Mouse (Mus musculus) Muller cell, postnatal 12 days (primary cell): Measurements from ENCODE around the gene Lrrc57.
"Not testable (repeated sequence)": the region's sequence is repeated elsewhere in the genome, so short reads cannot be mapped to it uniquely, and the experiment has no call there.

Experiments
- DNase-seq: peaks from one replicate; pipeline ENCODE4 v3.0.0-alpha.2; 2015; ENCODE audit errors: inconsistent ontology term

Gene Lrrc57

DNA sequence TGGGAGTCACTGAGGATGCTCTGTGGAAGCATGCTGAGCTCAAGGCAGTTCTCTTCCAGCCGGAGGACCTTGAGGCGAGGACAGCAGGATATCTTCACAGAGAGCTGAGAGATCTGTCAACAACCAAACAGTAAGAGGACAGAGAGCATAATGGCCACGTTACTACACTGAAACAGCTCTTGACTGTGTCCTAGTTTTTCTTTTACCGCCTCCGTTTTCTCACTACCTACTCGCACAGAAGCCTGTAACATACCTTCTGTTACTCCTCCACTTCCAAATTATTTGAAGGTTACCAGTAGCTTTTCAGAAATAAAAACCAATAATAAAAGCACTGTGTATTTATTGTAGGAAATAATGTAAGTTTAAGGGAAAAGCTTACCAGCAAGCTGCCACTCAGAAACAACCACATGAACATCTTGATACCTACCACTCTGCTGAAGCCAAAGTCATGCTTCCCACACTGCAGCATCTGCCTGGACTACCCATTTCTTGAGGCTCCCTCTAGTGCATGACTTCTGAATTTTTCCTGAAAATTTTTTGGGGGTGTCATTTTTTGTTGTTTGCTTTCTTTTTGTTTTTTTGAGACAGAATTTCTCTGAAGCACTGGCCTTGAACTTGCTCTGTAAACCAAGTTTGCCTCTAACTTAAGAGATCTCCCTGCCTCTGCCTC is 3.2 kb downstream of the Lrrc57 start:
- no peak for DNase-seq

- no peak for DNase-seq
Observed at GRCm38 (mm10) chr2:120599506-120599905, 9.8 kb downstream of the Lrrc57 start.

- DNase-seq: no peak
Observed at GRCm38 (mm10) chr2:120597734-120598133, 11.6 kb downstream of the Lrrc57 start.

GRCm38 (mm10) chr2:120592227-120592626 is 17.1 kb downstream of the Lrrc57 start:
- no peak for DNase-seq

DNA sequence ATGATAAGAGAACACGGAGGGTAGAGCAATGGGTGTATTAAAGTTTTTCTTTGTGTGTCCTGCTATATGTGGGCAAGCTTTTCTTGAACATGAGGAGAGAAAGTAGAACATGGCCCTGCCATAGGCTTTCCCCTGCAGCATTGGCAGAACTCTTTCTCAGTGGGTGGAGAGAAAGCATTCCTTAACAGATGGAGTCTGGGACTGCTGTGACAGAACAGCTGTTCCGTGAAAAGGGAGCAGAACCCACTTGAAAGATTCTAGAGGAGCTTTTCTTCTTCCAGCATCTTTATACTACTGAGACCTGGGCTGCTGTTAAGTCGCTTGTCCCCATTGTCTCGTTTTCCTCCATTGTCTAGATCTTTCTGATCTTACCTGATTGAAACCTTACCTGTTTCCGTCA is 19.6 kb downstream of the Lrrc57 start:
- no peak for DNase-seq

GRCm38 (mm10) chr2:120578286-120578685 is 31.0 kb downstream of the Lrrc57 start:
- no peak for DNase-seq

GRCm38 (mm10) chr2:120577799-120578198 is 31.5 kb downstream of the Lrrc57 start:
- no peak for DNase-seq

DNA sequence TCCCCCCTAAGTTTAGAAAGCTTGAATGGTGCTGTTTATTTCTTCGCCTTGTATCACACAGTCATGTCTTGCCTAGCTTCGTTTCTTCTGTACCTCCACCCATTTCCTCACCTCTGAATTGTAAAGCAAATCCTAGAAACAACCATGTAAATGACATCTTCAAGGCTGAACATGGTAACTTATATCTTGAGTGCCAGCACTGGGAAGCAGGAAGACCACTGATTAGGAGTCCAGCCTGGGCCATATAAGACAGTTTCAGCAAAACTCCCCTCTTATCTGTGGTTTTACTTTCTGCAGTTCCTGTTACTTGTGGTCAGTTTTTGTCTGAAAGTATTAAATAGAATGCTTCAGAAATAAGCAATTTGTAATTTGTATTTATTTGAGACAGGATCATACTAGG is 33.3 kb downstream of the Lrrc57 start:
- no peak for DNase-seq

- DNase-seq: no peak
Observed at GRCm38 (mm10) chr2:120575121-120575520, 34.2 kb downstream of the Lrrc57 start.

DNA sequence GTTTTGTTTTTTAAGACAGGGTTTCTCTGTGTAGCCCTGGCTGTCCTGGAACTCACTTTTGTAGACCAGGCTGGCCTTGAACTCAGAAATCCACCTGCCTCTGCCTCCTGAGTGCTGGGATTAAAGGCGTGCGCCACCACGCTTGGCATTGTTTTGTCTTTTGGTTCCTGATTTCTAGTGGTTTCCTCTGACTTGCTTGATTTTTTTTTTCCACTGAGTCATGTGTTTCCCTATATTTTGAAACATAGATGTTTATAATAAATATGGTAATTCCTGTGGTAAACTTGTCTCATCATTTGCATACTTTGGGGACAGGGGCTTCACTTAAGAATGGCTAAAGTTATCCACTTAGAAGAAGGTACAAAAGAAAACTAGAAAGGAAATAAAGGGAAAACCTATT is 37.2 kb downstream of the Lrrc57 start:
- DNase-seq: not testable (repeated sequence)

- no peak for DNase-seq
Observed at GRCm38 (mm10) chr2:120571081-120571480, 38.2 kb downstream of the Lrrc57 start.

GRCm38 (mm10) chr2:120567798-120568320 is 41.5 kb downstream of the Lrrc57 start:
- DNase-seq: no peak

GRCm38 (mm10) chr2:120566886-120567797 is 42.2 kb downstream of the Lrrc57 start, which contains the start of gene Snap23:
Gene Snap23, plus strand, starts transcription at chr2:120567671.
- DNase-seq: peak; percentile 99

GRCm38 (mm10) chr2:120565363-120565762 is 44.0 kb downstream of the Lrrc57 start:
- DNase-seq: no peak

DNA sequence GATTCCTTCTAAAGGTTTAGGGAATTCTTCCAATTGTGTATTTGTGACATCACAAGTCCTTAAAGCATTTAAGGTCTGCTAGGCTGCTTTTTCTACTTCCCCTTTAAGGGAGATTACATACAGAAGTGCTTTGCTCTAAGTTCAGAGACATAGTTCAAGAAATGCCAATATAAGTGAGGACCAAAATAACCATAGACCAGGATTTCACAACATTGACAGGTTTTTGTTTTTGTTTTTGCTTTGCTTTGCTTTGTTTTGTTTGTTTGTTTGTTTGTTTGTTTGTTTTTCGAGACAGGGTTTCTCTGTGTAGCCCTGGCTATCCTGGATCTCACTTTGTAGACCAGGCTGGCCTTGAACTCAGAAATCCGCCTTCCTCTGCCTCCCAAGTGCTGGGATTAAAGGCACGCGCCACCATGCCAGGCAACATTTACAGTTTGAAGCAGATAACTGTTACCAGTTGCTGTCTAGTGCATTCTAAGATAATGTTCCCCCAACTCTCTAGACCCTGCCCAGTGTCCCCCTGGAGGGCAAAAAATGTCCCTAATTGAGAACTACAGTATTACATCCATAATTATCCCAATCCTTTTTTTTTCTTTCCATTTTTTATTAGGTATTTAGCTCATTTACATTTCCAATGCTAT is 44.7 kb downstream of the Lrrc57 start:
- not testable (repeated sequence) for DNase-seq

DNA sequence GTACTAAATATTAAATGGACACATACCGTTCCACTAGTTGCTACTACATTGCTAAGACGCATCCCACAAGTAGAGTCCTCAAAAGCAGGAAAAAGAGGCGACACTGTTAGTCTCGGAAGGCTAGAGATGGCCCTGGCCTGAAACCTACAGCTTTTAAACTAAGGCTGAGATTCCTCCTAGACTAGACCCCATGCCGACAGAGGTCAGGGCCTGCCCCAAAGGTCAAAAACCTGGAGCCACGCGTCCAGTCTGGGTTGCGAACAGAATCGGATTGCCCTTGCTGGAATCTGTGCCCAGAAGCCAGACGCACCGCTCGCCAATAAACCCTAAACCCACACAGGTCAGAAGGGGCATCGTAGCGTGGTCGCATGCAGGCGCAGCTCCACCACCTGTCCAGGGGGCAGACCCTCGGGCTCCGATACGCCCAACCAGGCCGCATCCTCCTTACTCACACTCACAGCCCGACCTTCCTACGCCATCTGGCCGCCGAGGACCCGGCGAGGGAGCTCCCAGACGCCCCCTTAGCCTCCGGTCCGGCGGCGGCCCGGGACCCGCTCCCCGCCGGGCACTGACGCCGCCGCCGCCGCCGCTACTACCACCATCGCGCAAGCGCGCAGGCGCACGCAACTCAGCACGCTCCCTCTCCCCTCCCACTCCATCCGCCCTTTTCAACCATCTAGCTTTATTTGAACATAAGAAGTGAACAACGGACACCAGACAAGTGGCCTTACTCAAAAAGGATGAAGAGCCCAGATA is 45.9 kb downstream of the Lrrc57 start, which contains the start of gene Zfp106:
Gene Zfp106, minus strand, starts transcription at position 609 of the 756 bp plus-strand sequence.
- peak; percentile 92 for DNase-seq

DNA sequence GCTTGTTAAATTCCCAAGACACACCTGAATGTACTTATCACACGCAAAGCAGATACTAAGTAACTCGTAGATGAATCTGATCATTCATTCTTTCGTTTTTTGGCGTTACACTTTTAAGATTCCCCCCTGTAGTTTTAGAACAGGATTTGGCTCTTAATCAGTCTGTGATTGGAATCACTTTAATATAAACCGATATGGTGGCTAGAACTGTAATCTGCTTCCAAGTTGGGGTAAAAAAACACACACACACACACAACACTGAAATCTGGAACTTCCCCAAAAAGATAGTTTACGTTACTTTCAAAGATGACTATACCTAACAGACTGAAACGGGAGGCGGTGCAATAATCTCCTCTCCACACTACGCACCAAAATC is 46.5 kb downstream of the Lrrc57 start:
- no peak for DNase-seq

GRCm38 (mm10) chr2:120561524-120561923 is 47.8 kb downstream of the Lrrc57 start:
- no peak for DNase-seq

DNA sequence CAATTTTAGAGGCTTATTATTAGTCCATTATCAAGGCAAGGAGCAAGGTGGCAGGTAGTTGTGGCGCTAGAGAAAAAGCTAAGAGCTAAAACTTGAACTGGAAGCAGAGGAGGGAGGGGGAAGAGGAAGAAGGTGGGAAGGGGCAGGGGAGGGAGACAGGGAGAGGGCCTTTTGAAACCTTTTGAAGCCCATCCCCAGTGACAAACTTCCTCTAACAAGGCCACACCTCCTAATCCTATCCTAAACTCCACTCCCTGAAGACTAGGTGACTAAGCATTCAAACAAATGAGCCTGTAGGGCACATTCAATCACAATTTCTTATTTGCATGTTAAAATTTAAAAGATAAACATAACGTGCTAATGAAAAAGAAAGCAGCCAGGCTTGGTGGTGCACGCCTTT is 50.5 kb downstream of the Lrrc57 start:
- DNase-seq: no peak

DNA sequence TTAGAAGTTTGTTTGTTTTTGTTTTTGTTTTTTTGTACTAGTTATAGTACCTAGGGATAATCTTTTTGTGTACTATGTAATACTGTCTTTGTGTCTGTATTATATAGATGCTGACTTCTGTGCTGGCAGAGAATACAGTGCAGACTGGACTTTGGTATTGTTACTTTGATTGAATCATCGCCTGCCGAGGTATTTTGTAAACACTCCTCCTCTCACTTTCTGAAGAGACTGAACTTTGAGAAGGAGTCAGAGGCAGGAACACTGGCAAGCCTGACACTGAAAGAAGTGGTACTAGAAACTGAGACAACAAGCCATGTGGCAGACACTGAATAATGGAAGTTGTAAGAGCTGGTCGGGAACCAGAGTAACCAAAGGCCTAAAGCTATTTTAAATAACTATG is 52.5 kb downstream of the Lrrc57 start:
- DNase-seq: no peak
